Mouse (Mus musculus): ENCODE data around the gene Egr4. TPM values are rescaled to one million over a fixed set of nuclear protein-coding genes. Genes with fewer than 3 reads are reported as not detected.

Gene Egr4
- total RNA-seq, 1 experiment from 2014 or later, result 0.26 TPM

DNA sequence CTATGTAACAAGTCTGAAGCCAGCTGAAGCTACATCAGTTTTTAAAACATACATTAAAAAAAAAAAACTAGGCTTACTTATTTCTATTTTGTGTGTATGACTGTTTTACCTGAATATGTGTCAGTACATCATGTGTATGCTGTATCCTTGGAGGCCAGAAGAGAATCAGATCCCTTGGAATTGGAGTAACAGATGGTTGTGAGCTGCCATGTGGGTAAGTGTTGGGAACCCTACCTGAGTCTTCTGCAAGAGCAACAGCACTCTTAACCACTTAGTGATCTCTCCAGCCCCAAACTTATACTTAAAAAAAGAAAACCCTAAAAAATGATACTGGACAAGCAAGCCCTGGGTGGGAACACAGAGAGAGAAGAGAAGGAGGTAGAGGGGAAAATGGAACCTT is 16.4 kb downstream of the Egr4 start:
- DNase-seq, result no peak

DNA sequence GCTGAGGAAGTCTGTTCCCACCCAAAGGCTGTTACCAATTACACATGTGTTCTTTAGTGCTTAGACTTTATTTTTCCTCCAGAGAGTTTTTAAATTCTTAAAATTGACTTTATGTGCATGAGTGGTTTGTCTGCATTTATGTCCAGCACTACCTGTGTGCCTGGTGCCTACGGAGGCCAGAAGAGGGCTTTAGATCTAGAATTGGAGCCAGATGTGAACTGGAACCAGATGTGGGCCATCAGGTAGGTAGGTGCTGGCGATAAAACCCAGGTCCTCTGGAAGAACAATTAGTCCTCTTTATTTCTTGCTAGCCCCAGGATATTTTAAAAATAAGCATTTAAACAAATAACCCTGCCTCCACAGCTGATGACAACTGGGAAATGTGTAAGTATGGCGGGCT is 21.8 kb downstream of the Egr4 start:
- DNase-seq, result no peak

DNA sequence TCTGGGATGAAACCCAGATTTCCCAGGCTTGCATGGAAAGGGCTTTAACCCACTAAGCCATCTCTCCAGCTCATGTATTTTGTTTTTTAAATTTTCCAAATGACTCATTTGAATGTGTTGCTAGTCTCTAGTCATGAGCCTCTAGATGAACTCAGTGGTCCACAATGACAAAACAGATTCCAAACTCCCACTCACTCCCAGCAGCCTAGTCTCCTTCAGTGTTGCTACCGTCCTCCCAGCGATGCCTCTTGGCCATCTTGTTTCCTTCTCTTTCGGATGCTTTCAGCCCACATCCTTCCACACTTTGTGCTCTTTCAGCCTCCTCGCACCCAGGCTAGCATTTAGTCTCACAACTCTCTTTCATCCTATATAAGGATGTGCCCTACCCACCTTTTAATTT is 23.1 kb downstream of the Egr4 start:
- DNase-seq, result no peak

- DNase-seq, result no peak
Observed at GRCm38 (mm10) chr6:85489717-85490116, 23.7 kb downstream of the Egr4 start.

GRCm38 (mm10) chr6:85488510-85488909 is 24.9 kb downstream of the Egr4 start:
- DNase-seq, result no peak

- no peak for DNase-seq
Observed at GRCm38 (mm10) chr6:85485738-85486137, 27.7 kb downstream of the Egr4 start.

DNA sequence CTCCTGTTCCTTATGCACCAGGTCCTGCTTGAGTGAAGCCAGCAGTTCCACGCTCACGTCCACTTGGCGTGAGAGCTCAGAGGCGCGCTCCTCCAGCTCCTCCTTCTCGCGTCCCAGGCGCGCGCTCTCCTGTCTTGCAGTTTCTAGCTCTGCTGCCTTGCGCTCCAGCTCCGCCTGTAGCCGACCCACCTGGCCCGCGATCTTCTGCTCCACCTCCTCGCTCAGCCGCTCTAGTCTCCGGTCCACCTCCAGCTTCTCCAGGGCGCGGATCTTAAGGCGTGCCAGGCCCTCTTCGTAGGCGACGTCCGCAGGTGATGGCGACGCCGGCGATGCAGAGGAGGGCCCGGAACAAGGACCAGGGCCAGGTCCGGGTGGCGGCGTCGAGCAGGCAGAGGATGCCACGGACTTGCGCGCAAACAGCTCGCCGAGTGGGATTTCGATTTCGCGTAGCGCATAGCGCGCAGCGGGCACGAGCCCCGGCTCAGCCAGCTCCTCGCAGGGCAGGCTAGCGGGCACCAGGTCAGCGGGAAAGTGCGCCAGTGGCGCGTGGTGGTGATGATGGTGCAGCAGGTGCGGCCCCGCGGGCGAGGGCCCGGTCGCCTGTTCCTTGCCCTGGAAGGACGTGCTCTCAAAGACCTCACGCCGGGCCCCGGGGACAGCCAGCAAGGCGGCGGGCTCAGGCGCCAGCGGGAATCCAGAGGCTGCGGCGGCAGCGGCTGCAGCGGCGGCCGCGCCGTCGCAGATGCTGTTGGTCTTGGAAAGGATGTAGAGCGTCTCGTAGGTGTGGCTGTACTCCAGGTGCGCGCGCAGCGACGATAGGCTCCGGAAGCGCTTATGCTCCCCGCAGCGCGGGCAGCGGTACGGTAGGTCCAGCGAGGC is 29.3 kb downstream of the Egr4 start:
- DNase-seq, result no peak

GRCm38 (mm10) chr6:85480685-85481084 is 32.7 kb downstream of the Egr4 start:
- DNase-seq, result no peak

GRCm38 (mm10) chr6:85479979-85480378 is 33.4 kb downstream of the Egr4 start:
- no peak for DNase-seq

DNA sequence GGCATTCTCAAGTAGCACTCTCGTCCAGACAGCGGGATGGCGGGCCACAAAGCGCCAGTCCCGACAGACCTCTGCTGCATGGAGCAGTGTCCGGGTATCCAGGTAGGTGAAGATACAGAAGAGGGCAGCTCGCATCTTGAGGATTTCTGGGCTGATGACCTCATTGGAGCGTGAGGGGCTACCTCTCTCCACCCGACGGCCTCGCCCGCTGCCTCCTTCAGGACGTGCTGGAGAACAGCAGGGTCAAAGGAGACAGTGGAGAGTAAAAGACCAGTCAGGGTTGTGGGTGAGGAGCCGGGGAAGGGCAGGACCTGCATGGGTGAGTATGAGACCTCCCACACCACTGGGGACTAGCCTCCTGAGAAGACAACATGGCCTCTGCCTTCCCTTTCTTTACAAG is 35.0 kb downstream of the Egr4 start:
- DNase-seq, result no peak

- DNase-seq, result peak; percentile 69
Observed at GRCm38 (mm10) chr6:85477366-85477917, 35.9 kb downstream of the Egr4 start.

DNA sequence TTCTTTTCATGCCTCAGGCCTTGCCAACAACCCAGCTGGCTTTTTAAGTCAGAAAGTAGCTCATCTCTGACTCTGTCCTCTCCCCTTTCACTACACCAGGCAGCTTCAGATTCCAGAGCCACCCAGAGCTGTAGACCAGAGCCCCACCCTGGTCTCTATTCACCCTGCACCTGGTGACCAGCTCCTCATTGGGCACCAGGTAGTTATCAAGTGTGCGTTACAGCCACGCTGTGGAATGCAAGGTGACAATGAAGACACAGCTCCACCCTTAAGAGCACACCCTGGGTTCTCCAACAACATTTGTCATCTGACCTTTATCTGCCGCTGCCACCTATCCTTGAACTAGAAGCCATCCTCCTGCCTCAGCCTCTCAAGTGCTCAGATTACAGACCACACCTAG is 37.8 kb downstream of the Egr4 start:
- no peak for DNase-seq

DNA sequence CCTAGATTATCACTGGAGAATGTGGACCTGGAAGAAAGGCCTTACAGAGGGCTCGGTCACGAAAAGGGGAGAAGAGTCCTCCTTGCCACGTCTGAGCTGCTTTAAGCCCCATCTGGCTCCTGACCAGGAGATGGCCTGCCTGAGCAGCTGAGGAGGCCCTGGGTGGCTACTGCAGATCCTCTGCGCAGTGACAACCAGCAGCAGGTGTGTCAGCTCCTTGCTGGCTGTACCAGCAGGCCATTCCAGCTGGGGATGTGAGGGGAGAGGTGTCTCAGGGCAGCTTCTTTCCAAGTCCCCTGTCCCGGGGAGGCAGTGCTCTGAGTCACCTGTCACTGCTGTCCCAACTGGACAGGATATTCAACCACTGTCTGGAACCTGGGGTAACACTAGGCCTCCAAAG is 40.8 kb downstream of the Egr4 start:
- DNase-seq, result no peak

DNA sequence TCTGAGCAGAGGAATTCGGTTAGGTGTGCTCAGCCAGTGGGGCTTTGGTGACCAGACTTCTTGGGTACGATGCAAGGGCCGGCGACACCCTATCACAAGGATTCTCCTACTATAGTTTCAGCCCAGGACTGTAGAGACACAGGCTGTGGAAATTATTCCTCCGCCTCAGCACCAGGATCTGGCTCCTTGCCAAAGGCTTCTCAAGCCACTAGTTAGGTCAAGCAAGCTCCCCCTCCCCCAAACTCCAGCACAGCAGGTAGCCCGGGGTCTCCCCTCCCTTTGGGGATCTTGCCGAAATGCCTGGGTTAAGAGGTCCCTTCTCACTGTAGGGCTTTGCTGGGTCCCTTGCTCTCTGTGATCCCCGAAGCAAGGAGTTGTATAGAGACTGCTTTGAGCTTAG is 41.4 kb downstream of the Egr4 start:
- no peak for DNase-seq

DNA sequence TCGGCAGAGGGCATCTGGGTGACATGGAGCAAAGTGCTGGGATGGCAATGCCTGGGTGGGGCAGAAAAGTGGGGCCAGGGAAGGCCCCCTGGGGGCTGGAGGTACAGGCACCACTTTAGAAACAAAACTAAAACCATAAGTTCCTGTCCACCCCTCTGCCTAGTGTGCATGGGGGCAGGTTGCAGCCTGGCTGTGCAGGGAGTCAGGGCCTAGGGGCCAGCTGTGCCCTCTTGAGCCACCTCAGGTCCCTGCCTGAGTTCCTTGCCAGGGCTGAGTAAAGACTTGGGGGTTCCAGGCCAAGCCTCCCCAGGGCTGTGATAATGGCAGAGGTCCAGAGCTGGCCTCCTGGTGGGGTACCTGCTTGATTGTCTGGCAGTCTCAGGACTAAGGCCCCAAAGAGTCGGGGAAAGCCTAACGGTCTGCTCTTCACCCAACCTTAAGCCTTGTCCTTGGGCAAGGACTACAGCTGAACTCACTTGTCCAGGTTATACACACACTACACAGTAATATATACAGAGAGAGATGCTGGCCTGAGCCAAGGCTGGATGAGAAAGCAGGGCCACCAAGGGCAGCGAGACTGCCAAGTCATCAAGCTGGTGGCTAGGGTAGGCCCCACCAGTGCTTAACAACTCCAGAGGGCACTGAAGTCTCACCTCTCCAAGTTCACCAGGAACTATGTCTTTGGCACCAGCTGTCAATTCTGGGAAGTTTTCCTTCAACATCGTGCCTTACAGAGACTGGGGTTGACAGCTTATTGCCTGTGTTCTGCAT is 43.5 kb downstream of the Egr4 start:
- peak; percentile 56 for DNase-seq

GRCm38 (mm10) chr6:85465381-85465780 is 48.0 kb downstream of the Egr4 start:
- DNase-seq, result no peak

Other genes with a start within 250 kb of the Egr4 start
- gene Sfxn5, start 180.2 kb downstream of the Egr4 start, total RNA-seq (2021), result 21.7 and 31.8 TPM in 2 replicates
- gene Rab11fip5, start 139.0 kb downstream of the Egr4 start, total RNA-seq (2021), result 22.7 and 28.7 TPM in 2 replicates
- not detected in 2 replicates for gene Noto, start 89.7 kb downstream of the Egr4 start, total RNA-seq (2021)
- 25.0 and 33.0 TPM in 2 replicates for gene Smyd5, start 81.6 kb downstream of the Egr4 start, total RNA-seq (2021)
- 218 and 224 TPM in 2 replicates for gene Cct7, start 62.1 kb downstream of the Egr4 start, total RNA-seq (2021)
- 13.8 and 15.2 TPM in 2 replicates for gene Pradc1, start 61.6 kb downstream of the Egr4 start, total RNA-seq (2021)
- gene Fbxo41, start 10.6 kb downstream of the Egr4 start, total RNA-seq (2021), result 0.44 and 0.83 TPM in 2 replicates
- 7.1 and 8.2 TPM in 2 replicates for gene Alms1, start 73.9 kb upstream of the Egr4 start, total RNA-seq (2021)
- gene Nat8f7, start 199.6 kb upstream of the Egr4 start, total RNA-seq (2021), result 0.53 and 1.1 TPM in 2 replicates